Mouse (Mus musculus) MEL (cell line): ENCODE data around the gene Ptpn22. TPM values are rescaled to one million over a fixed set of nuclear protein-coding genes. Genes with fewer than 3 reads are reported as not detected.

ENCODE experiments used
- DNase-seq: peaks from one replicate; pipeline ENCODE4 v3.0.0; 2011; ENCODE audit warnings: low read depth, low spot score
- H3K27ac ChIP-seq: 2 replicates; pipeline ENCODE4 v1.5.1; 2012; ENCODE audit warnings: low read depth, mild to moderate bottlenecking, control low read depth, low read length, moderate library complexity; ENCODE audit not compliant: control insufficient read depth
- H3K27me3 ChIP-seq, 2 experiments: fragments of 150-350 bp in 1 of 2; sonication (generic) in 1 of 2; 2 replicates each; pipeline ENCODE4 v1.6.1; 2012; ENCODE audit warnings: low read length in 2 of 2, mild to moderate bottlenecking in 2 of 2, improper control_type of control experiment in 1 of 2, moderate library complexity in 1 of 2; ENCODE audit not compliant: insufficient read depth in 2 of 2, control insufficient read depth in 1 of 2
- H3K36me3 ChIP-seq, 2 experiments: 2 replicates each; pipeline ENCODE4 v1.6.1; 2012 to 2014; ENCODE audit warnings: low read length in 2 of 2, improper control_type of control experiment in 1 of 2, inconsistent platforms in 1 of 2, mild to moderate bottlenecking in 1 of 2; ENCODE audit not compliant: insufficient read depth in 2 of 2, control insufficient read depth in 1 of 2
- H3K4me1 ChIP-seq, 2 experiments: fragments of 150-350 bp in 1 of 2; sonication (generic) in 1 of 2; 2 replicates each; pipeline ENCODE4 v1.6.1; 2012; ENCODE audit warnings: low read length in 2 of 2, improper control_type of control experiment in 1 of 2, mild to moderate bottlenecking in 1 of 2; ENCODE audit not compliant: insufficient read depth in 2 of 2, control insufficient read depth in 1 of 2
- H3K4me3 ChIP-seq, 2 experiments: fragments of 150-350 bp in 1 of 2; sonication (generic) in 1 of 2; 2 replicates each; pipeline ENCODE4 v1.5.1; 2012; ENCODE audit warnings: low read depth in 2 of 2, low read length in 2 of 2, mild to moderate bottlenecking in 2 of 2, moderate library complexity in 2 of 2, control low read depth in 1 of 2, improper control_type of control experiment in 1 of 2; ENCODE audit not compliant: control insufficient read depth in 1 of 2, insufficient read depth in 1 of 2
- H3K79me2 ChIP-seq: 2 replicates; pipeline ENCODE4 v1.6.1; 2012; ENCODE audit warnings: mild to moderate bottlenecking, low read length, moderate library complexity; ENCODE audit not compliant: control insufficient read depth, poor library complexity, insufficient read depth
- H3K9ac ChIP-seq: 2 replicates; pipeline ENCODE4 v1.6.1; 2012; ENCODE audit warnings: low read depth, mild to moderate bottlenecking, control low read depth, low read length, moderate library complexity; ENCODE audit not compliant: control insufficient read depth, poor library complexity, severe bottlenecking
- H3K9me3 ChIP-seq: fragments of 150-350 bp; sonication (generic); replicated peaks from 2 replicates; pipeline ENCODE4 v1.6.1; 2012; ENCODE audit warnings: mild to moderate bottlenecking, low read length, improper control_type of control experiment, moderate library complexity; ENCODE audit not compliant: insufficient read depth
- CHD1 ChIP-seq: IDR thresholded peaks from 2 replicates; pipeline ENCODE4 v1.6.1; 2012; ENCODE audit warnings: low read depth, mild to moderate bottlenecking, inconsistent platforms, low read length, improper control_type of control experiment
- CHD2 ChIP-seq: IDR thresholded peaks from 2 replicates; pipeline ENCODE4 v1.6.1; 2011; ENCODE audit warnings: low read length, improper control_type of control experiment
- ELF1 ChIP-seq: IDR thresholded peaks from 2 replicates; pipeline ENCODE4 v1.6.1; 2014; ENCODE audit warnings: low read depth, mild to moderate bottlenecking, inconsistent platforms, low read length, improper control_type of control experiment, moderate library complexity
- EP300 ChIP-seq, 2 experiments: IDR thresholded peaks; 2 replicates each; pipeline ENCODE4 v1.6.1; 2011; ENCODE audit warnings: improper control_type of control experiment in 2 of 2, low read length in 2 of 2, low read depth in 1 of 2, mild to moderate bottlenecking in 1 of 2
- HCFC1 ChIP-seq: IDR thresholded peaks from 2 replicates; pipeline ENCODE4 v1.6.1; 2012; ENCODE audit warnings: low read depth, mild to moderate bottlenecking, inconsistent platforms, low read length, improper control_type of control experiment, moderate library complexity
- MAFK ChIP-seq: IDR thresholded peaks from 2 replicates; pipeline ENCODE4 v1.6.1; 2011; ENCODE audit warnings: low read depth, mild to moderate bottlenecking, low read length, improper control_type of control experiment, borderline replicate concordance
- MAZ ChIP-seq: IDR thresholded peaks from 2 replicates; pipeline ENCODE4 v1.6.1; 2012; ENCODE audit warnings: low read depth, mild to moderate bottlenecking, inconsistent platforms, low read length, improper control_type of control experiment
- MEF2A ChIP-seq: IDR thresholded peaks from 2 replicates; pipeline ENCODE4 v1.6.1; 2014; ENCODE audit warnings: low read depth, mild to moderate bottlenecking, inconsistent platforms, low read length, improper control_type of control experiment; ENCODE audit not compliant: poor library complexity, insufficient replicate concordance, severe bottlenecking; ENCODE audit errors: extremely low read depth
- MXI1 ChIP-seq: IDR thresholded peaks from 2 replicates; pipeline ENCODE4 v1.6.1; 2011; ENCODE audit warnings: mild to moderate bottlenecking, low read depth, low read length, improper control_type of control experiment
- MYB ChIP-seq: IDR thresholded peaks from 2 replicates; pipeline ENCODE4 v1.6.1; 2011; ENCODE audit warnings: mild to moderate bottlenecking, low read depth, low read length, improper control_type of control experiment
- NRF1 ChIP-seq: IDR thresholded peaks from 2 replicates; pipeline ENCODE4 v1.6.1; 2014; ENCODE audit warnings: low read depth, mild to moderate bottlenecking, inconsistent platforms, low read length, improper control_type of control experiment, moderate library complexity; ENCODE audit not compliant: poor library complexity, insufficient read depth, severe bottlenecking
- POLR2AphosphoS5 ChIP-seq: IDR thresholded peaks from 2 replicates; pipeline ENCODE4 v1.6.1; 2012; ENCODE audit warnings: low read depth, borderline replicate concordance, mild to moderate bottlenecking, inconsistent platforms, low read length, moderate library complexity, mixed read lengths
- RCOR1 ChIP-seq: IDR thresholded peaks from 2 replicates; pipeline ENCODE4 v1.6.1; 2012; ENCODE audit warnings: low read depth, mild to moderate bottlenecking, inconsistent platforms, low read length, improper control_type of control experiment
- TBP ChIP-seq: IDR thresholded peaks from 2 replicates; pipeline ENCODE4 v1.8.0; 2011; ENCODE audit warnings: low read depth, low read length, improper control_type of control experiment
- TCF12 ChIP-seq: IDR thresholded peaks from 2 replicates; pipeline ENCODE4 v1.6.1; 2014; ENCODE audit warnings: low read depth, mild to moderate bottlenecking, inconsistent platforms, low read length, improper control_type of control experiment, moderate library complexity
- UBTF ChIP-seq: IDR thresholded peaks from 2 replicates; pipeline ENCODE4 v1.6.1; 2012; ENCODE audit warnings: low read depth, mild to moderate bottlenecking, inconsistent platforms, low read length, improper control_type of control experiment, moderate library complexity, borderline replicate concordance; ENCODE audit not compliant: insufficient read depth
- USF1 ChIP-seq: IDR thresholded peaks from 2 replicates; pipeline ENCODE4 v1.6.1; 2014; ENCODE audit warnings: low read depth, mild to moderate bottlenecking, inconsistent platforms, low read length, improper control_type of control experiment, moderate library complexity
- ZC3H11A ChIP-seq: IDR thresholded peaks from 2 replicates; pipeline ENCODE4 v1.6.1; 2012; ENCODE audit warnings: low read depth, mild to moderate bottlenecking, inconsistent platforms, low read length, improper control_type of control experiment
- ZNF384 ChIP-seq: IDR thresholded peaks from 2 replicates; pipeline ENCODE4 v1.6.1; 2012; ENCODE audit warnings: low read depth, mild to moderate bottlenecking, inconsistent platforms, low read length, improper control_type of control experiment
- polyA plus RNA-seq, 2 experiments: library from polyadenylated mRNA; stranded (reverse) in 1 of 2; unstranded in 1 of 2; fragments of >175 nt in 1 of 2; fragments of >200 nt in 1 of 2; gene quantifications; 2 replicates each; pipeline versions ENCODE4 v1.2.1 to v1.2.4; 2012; ENCODE audit warnings: low replicate concordance in 2 of 2, low read depth in 1 of 2; ENCODE audit not compliant: insufficient read length in 2 of 2, insufficient read depth in 1 of 2, missing spikeins in 1 of 2
- total RNA-seq: library from RNA; depleted of rRNA; stranded (reverse); fragments of 300-350 nt; gene quantifications from 2 replicates; pipeline ENCODE4 v1.2.3, GENCODE M21; 2012

Ptpn22 gene
- total and polyA plus RNA-seq, 3 experiments = 0.06 TPM; not detected in 2

- Histone ChIP-seq H3K4me3 (no peak overlapping the region), H3K27me3 (no peaks in the 10 kb centered on the region), H3K27ac (no peak overlapping the region), H3K79me2 (peaks cover 38% of the 10 kb centered on the region), H3K36me3 (peaks cover 24 to 26% of the 10 kb centered on the region in 2 experiments), H3K9ac (no peak overlapping the region), H3K9me3 (no peaks in the 10 kb centered on the region), H3K4me1 (peaks cover 7 to 30% of the 10 kb centered on the region in 2 experiments)
- TF ChIP-seq TBP = no peak
- no peak for TF ChIP-seq UBTF
- TF ChIP-seq CHD1 = no peak
- no peak for TF ChIP-seq HCFC1
- no peak for TF ChIP-seq ZNF384
- TF ChIP-seq CHD2 = no peak
- TF ChIP-seq NRF1 = no peak
- TF ChIP-seq TCF12 = no peak
- TF ChIP-seq USF1 = no peak
- TF ChIP-seq MYB = no peak
- TF ChIP-seq MXI1 = no peak
- no peak for TF ChIP-seq MEF2A
- DNase-seq = no peak
Observed at GRCm38 (mm10) chr3:103927511-103927910, 67.9 kb downstream of the Ptpn22 start.

GRCm38 (mm10) chr3:103944794-103945562, 85.4 kb downstream of the Ptpn22 start:
- peaks cover 4 to 9% of the 10 kb centered on the region in 2 experiments for H3K36me3 ChIP-seq
- no peak for TF ChIP-seq POLR2AphosphoS5
- no peak for TF ChIP-seq ELF1
- TF ChIP-seq MAFK = no peak
- no peak for TF ChIP-seq MAZ
- no peak for TF ChIP-seq EP300 (IDR thresholded peaks at IDR 0.05; ENCODE audit: low read depth in 1 of 2, low read length in 2 of 2)
- TF ChIP-seq MYB = no peak
- TF ChIP-seq ZC3H11A = no peak
- no peak for TF ChIP-seq UBTF
- TF ChIP-seq RCOR1 = no peak
- peaks cover 0 to 8% of the 10 kb centered on the region in 2 experiments; a peak in 2 of 4 replicates for H3K4me1 ChIP-seq
- H3K4me3 ChIP-seq = no peak overlapping the region
- H3K79me2 ChIP-seq = peaks cover 24% of the 10 kb centered on the region
- H3K9me3 ChIP-seq = no peaks in the 10 kb centered on the region
- H3K27me3 ChIP-seq = no peaks in the 10 kb centered on the region
- no peak overlapping the region for H3K27ac ChIP-seq
- no peak overlapping the region for H3K9ac ChIP-seq
- no peak for DNase-seq
